24 mouse cellular contexts compared by ENCODE assay signal in genomic region chr10:4054589-4054988, GRCm38 (mm10).
A peak's percentile ranks its signal among the peaks of the same experiment; 100 is the strongest.
DNase-seq lines count a peak whose midpoint lies in the region; ATAC-seq lines count a peak whose summit lies in the region.
"Had no signal": no experiment of that assay in that cellular context is flagged by ENCODE, and none has a peak within 500 bp of the region (broad histone marks: within the 10 kb centered on the region; RNA-seq: fewer than 3 reads in every experiment).

No protein-coding gene starts in this region.

- no peaks in the 10 kb centered on the region for H3K9me3 ChIP-seq in kidney, embryonic 14.5 days (ENCODE audit: control insufficient read depth, low read length)
- no peaks in the 10 kb centered on the region for H3K9me3 ChIP-seq in kidney, embryonic 16.5 days (ENCODE audit: low read length)
- H3K9me3 ChIP-seq: embryonic facial prominence, embryonic 10.5 days; embryonic facial prominence, embryonic 12.5 days; forebrain, embryonic 13.5 days; forebrain, embryonic 15.5 days; G1E had no signal

- H3K36me3 ChIP-seq in kidney, embryonic 14.5 days (ENCODE audit: control insufficient read depth, insufficient read depth, low read length), result peaks cover 8% of the 10 kb centered on the region; the same call in 1 of the 2 replicates
- 0 out of 2 replicates have a peak, but pooled peaks cover 4% of the 10 kb centered on the region for H3K36me3 ChIP-seq in kidney, embryonic 16.5 days (ENCODE audit: insufficient read depth, low read length)
- H3K36me3 ChIP-seq: forebrain, embryonic 15.5 days had no signal

- peak; percentile 0 for DNase-seq in cerebellum, adult 11-12 months
- no peak for DNase-seq in cerebellum, postnatal 4 days (ENCODE audit: low spot score in 2 of 2)
- DNase-seq in kidney, postnatal 14 days, result no peak
- no peak for DNase-seq in kidney, adult 11 months
- DNase-seq: adrenal gland, adult 8-10 months; adrenal gland, postnatal 14 days; adrenal gland, postnatal 36 days; B cell, adult 2 months; cerebellum, adult 18-20 months; cerebellum, adult 9-10 months; cerebellum, postnatal 10 days; cerebellum, postnatal 36 days; forebrain, postnatal 0 days had no signal

- peaks cover 16% of the 10 kb centered on the region for H3K4me1 ChIP-seq in kidney, embryonic 14.5 days (ENCODE audit: control insufficient read depth, insufficient read depth, low read length)
- peaks cover 23% of the 10 kb centered on the region for H3K4me1 ChIP-seq in kidney, embryonic 16.5 days (ENCODE audit: insufficient read depth, low read length)
- H3K4me1 ChIP-seq: embryonic facial prominence, embryonic 12.5 days; forebrain, embryonic 13.5 days; forebrain, embryonic 15.5 days had no signal

- peak; percentile 18 for ATAC-seq in kidney, embryonic 14.5 days (ENCODE audit: low FRiP score, low TSS enrichment)
- peak; percentile 67; the same call in 1 of the 2 replicates for ATAC-seq in kidney, embryonic 16.5 days (ENCODE audit: low FRiP score, low TSS enrichment)
- ATAC-seq: activated CD4-positive, CD25-positive, alpha-beta regulatory T cell, adult 4 months; CD4-positive, CD25-positive, alpha-beta regulatory T cell, adult 4 months; forebrain, embryonic 13.5 days; forebrain, embryonic 15.5 days; forebrain, postnatal 0 days; Patski had no signal

- 65% methylated on average over 1 of the region's 1 CpGs for WGBS in kidney, embryonic 14.5 days
- WGBS in kidney, embryonic 16.5 days, result 65% methylated on average over 1 of the region's 1 CpGs

- no peak overlapping the region for H3K27ac ChIP-seq in kidney, embryonic 14.5 days (ENCODE audit: low read depth, low read length)
- H3K27ac ChIP-seq in kidney, embryonic 16.5 days (ENCODE audit: low read length), result no peak overlapping the region
- H3K27ac ChIP-seq: embryonic facial prominence, embryonic 10.5 days; embryonic facial prominence, embryonic 12.5 days; forebrain, embryonic 13.5 days; forebrain, embryonic 15.5 days had no signal

- no peaks in the 10 kb centered on the region for H3K27me3 ChIP-seq in kidney, embryonic 14.5 days (ENCODE audit: control insufficient read depth, insufficient read depth, low read length)
- no peaks in the 10 kb centered on the region for H3K27me3 ChIP-seq in kidney, embryonic 16.5 days (ENCODE audit: insufficient read depth, low read length)
- H3K27me3 ChIP-seq: CH12.LX; embryonic facial prominence, embryonic 12.5 days; forebrain, embryonic 13.5 days; forebrain, embryonic 15.5 days; Patski had no signal

- no peak overlapping the region for H3K9ac ChIP-seq in kidney, embryonic 14.5 days (ENCODE audit: low read depth, low read length)
- H3K9ac ChIP-seq in kidney, embryonic 16.5 days (replicated peaks; ENCODE audit: low read length), result no peak overlapping the region
- H3K9ac ChIP-seq: embryonic facial prominence, embryonic 12.5 days; forebrain, embryonic 13.5 days; forebrain, embryonic 15.5 days; forebrain, postnatal 0 days had no signal

- H3K4me2 ChIP-seq in kidney, embryonic 14.5 days (replicated peaks; ENCODE audit: low read depth, low read length), result no peak overlapping the region
- H3K4me2 ChIP-seq in kidney, embryonic 16.5 days (replicated peaks; ENCODE audit: low read depth, low read length), result no peak overlapping the region
- H3K4me2 ChIP-seq: embryonic facial prominence, embryonic 12.5 days; forebrain, embryonic 13.5 days; forebrain, embryonic 15.5 days had no signal

- H3K4me3 ChIP-seq in kidney, embryonic 14.5 days (ENCODE audit: low read length), result no peak overlapping the region
- H3K4me3 ChIP-seq in kidney, embryonic 16.5 days (ENCODE audit: low read length), result no peak overlapping the region
- H3K4me3 ChIP-seq: embryonic facial prominence, embryonic 10.5 days; embryonic facial prominence, embryonic 12.5 days; forebrain, embryonic 13.5 days; forebrain, embryonic 15.5 days had no signal
